ENCODE assay signal across 8 mouse cellular contexts in genomic region chr19:22915868-22916642, GRCm38 (mm10).
DNase-seq lines count a peak whose midpoint lies in the region; ATAC-seq lines count a peak whose summit lies in the region.

No protein-coding gene starts in this region.

- DNase-seq in ZHBTc4 (ENCODE audit: low read depth, low spot score) = peak; percentile 97
- DNase-seq in gastrocnemius, postnatal 10 days = peak; percentile 80
- DNase-seq in induced T-regulatory cell, adult 2 months (ENCODE audit: low read depth) = peak; percentile 63
- DNase-seq in left cerebral cortex, adult 8-10 months (ENCODE audit: low spot score in 2 of 2) = peak; percentile 69 to 90
- DNase-seq in right cerebral cortex, postnatal 10 days (ENCODE audit: low spot score in 2 of 2) = peak; percentile 93
- DNase-seq in urinary bladder, postnatal 36 days (ENCODE audit: low spot score in 2 of 2) = peak; percentile 70 to 84

- peak overlapping the region; percentile 78 for H3K4me3 ChIP-seq in megakaryocyte, embryonic 14.5 days (replicated peaks)

- peak; percentile 94 for ATAC-seq in common myeloid progenitor, adult 5-6 weeks (replicated peaks; ENCODE audit: low read depth, poor library complexity, severe bottlenecking)

- H3K4me1 ChIP-seq in megakaryocyte, embryonic 14.5 days = peaks cover 10% of the 10 kb centered on the region

- H3K36me3 ChIP-seq in megakaryocyte, embryonic 14.5 days (replicated peaks; ENCODE audit: low read length) = no peaks in the 10 kb centered on the region

- H3K9me3 ChIP-seq in megakaryocyte, embryonic 14.5 days = no peaks in the 10 kb centered on the region

- H3K27me3 ChIP-seq in megakaryocyte, embryonic 14.5 days (replicated peaks) = peaks cover 3% of the 10 kb centered on the region

Comparison
In these comparisons a context has a peak if more than half of its experiments do, and no peak if none do; other contexts are left out.
1. Peak in every context shown above with its lines: DNase-seq, ATAC-seq and H3K4me3 ChIP-seq.